Mouse (Mus musculus) megakaryocyte, embryonic 14.5 days (primary cell): ENCODE results near the gene Tpm4.

ENCODE experiments used
- FLI1 ChIP-seq: IDR thresholded peaks from 2 replicates; pipeline ENCODE4 v1.6.1; 2012; ENCODE audit warnings: low read length, inconsistent platforms, mixed read lengths
- GATA1 ChIP-seq: IDR thresholded peaks from 3 replicates; pipeline ENCODE4 v1.6.1; 2012; ENCODE audit warnings: mixed read lengths, low read length, inconsistent platforms, borderline replicate concordance

- no peak for TF ChIP-seq GATA1
- TF ChIP-seq FLI1 = no peak
Measured at GRCm38 (mm10) chr8:72160007-72160406, 25.2 kb downstream of the Tpm4 start.
